Mouse (Mus musculus): ENCODE data around the gene Klk7.

DNA sequence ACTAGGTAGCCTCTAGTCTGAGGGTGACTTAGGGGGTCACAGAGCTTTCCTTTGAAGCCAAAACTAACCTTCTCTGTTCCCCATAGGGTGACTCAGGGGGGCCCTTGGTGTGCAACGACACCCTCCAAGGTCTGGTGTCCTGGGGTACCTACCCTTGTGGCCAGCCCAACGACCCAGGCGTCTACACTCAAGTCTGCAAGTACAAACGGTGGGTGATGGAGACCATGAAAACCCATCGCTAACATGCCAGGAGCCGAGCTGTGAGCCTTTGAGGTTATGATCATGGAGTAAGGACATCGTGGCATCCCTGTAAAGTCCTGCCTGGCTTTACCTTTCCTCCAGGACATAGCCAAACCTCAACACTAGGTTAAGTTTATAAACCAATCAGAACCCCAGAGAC is 4.1 kb downstream of the Klk7 start:
- no peak for TF ChIP-seq CTCF (IDR thresholded peaks at IDR 0.05; ENCODE audit: low read depth, low read length)
- TF ChIP-seq POLR2A (IDR thresholded peaks at IDR 0.05; ENCODE audit: insufficient read depth, low read length) = no peak
- TF ChIP-seq EP300 (IDR thresholded peaks at IDR 0.05; ENCODE audit: insufficient read depth, low read depth, low read length) = no peak

Measured in ES-Bruce4 (cell line).